Mouse (Mus musculus): ENCODE data around the gene Gm49673. TPM values are rescaled to one million over a fixed set of nuclear protein-coding genes. Genes with fewer than 3 reads are reported as not detected.
"Not testable (repeated sequence)": the region's sequence is repeated elsewhere in the genome, so short reads cannot be mapped to it uniquely, and the experiment has no call there.

Gm49673 gene
- polyA plus RNA-seq, 1 experiment from 2014 or later = 0.08 TPM

DNA sequence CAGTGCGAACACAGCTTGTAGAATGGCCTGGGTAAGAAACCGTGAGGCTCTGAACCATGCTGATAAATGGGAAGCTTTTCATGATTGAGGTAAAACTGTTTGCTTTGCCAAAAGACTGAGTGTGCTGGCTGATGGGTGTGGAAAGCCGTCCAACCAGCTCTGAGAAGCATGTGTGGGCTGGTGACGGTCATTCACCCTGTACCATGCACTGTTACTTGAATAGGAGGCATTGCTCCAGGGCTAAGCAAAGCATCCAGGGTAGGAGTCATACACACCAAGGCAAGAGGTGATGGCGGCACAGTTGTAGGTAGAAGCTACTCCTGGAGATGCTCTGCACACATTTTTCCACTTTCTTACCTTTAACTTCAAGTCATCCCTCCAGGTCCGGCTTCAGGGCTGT lies 23.0 kb downstream of the Gm49673 start:
- ATAC-seq (ENCODE audit: low FRiP score, low read depth); H3K36me3 ChIP-seq; H3K27ac ChIP-seq: not testable (repeated sequence)

GRCm38 (mm10) chr17:8122974-8123373 lies 24.6 kb downstream of the Gm49673 start:
- WGBS = no CpG with 5 or more reads among the region's 3 CpGs
- not testable (repeated sequence) for H3K27ac ChIP-seq; H3K36me3 ChIP-seq; H3K9me3 ChIP-seq; H3K4me3 ChIP-seq; H3K4me1 ChIP-seq; H3K4me2 ChIP-seq (replicated peaks); H3K27me3 ChIP-seq; H3K9ac ChIP-seq; ATAC-seq (ENCODE audit: low FRiP score, low read depth)

More for the DNA sequence above, 23.0 kb downstream of the Gm49673 start:
- H3K4me2 ChIP-seq (replicated peaks); H3K4me1 ChIP-seq; H3K4me3 ChIP-seq; H3K9ac ChIP-seq; H3K27me3 ChIP-seq; H3K9me3 ChIP-seq: not testable (repeated sequence)
- WGBS = 92% methylated on average over 3 of the region's 6 CpGs

GRCm38 (mm10) chr17:8116928-8117327 lies 30.7 kb downstream of the Gm49673 start:
- not testable (repeated sequence) for H3K4me3 ChIP-seq; H3K27ac ChIP-seq; H3K9ac ChIP-seq; H3K4me1 ChIP-seq; H3K9me3 ChIP-seq; H3K4me2 ChIP-seq (replicated peaks); H3K36me3 ChIP-seq; H3K27me3 ChIP-seq
- WGBS = no CpG with 5 or more reads among the region's 6 CpGs
- peak; percentile 73 for ATAC-seq (ENCODE audit: low FRiP score, low read depth)

GRCm38 (mm10) chr17:8116378-8116777 lies 31.2 kb downstream of the Gm49673 start:
- not testable (repeated sequence) for H3K9me3 ChIP-seq; H3K36me3 ChIP-seq; H3K4me2 ChIP-seq (replicated peaks); H3K4me1 ChIP-seq; H3K27ac ChIP-seq; H3K4me3 ChIP-seq; H3K9ac ChIP-seq; H3K27me3 ChIP-seq; ATAC-seq (ENCODE audit: low FRiP score, low read depth)
- WGBS = 71% methylated on average over 8 of the region's 11 CpGs

DNA sequence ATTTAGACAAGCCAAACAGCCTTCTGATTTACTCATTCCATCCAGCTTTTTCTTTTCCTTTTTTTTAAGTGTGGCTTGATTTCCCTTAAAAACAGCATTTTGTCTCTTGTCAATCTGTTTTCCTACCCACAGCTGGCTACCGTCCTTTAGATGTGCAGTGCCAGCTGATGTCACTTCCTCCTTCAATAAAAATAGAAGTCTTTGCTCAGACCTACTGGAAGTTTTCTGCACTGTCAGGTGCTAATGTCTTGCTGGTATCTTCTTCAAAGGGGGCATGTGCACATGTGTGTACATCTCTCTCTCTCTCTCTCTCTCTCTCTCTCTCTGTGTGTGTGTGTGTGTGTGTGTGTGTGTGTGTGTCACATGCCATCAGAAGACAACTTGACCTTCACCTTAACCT lies 35.4 kb downstream of the Gm49673 start:
- not testable (repeated sequence) for H3K9ac ChIP-seq; H3K4me1 ChIP-seq; H3K27ac ChIP-seq; H3K36me3 ChIP-seq; H3K4me3 ChIP-seq; H3K27me3 ChIP-seq; H3K9me3 ChIP-seq; H3K4me2 ChIP-seq (replicated peaks); ATAC-seq (ENCODE audit: low FRiP score, low read depth)
- WGBS = no CpG with 5 or more reads among the region's 1 CpGs

- H3K36me3 ChIP-seq; H3K9ac ChIP-seq; H3K4me2 ChIP-seq (replicated peaks); H3K27ac ChIP-seq; H3K4me3 ChIP-seq; H3K9me3 ChIP-seq; H3K4me1 ChIP-seq; H3K27me3 ChIP-seq: not testable (repeated sequence)
- ATAC-seq (ENCODE audit: low FRiP score, low read depth) = 0 out of 2 replicates have a peak, but pooled peaks have one; percentile 19
- 27% methylated on average over 3 of the region's 6 CpGs for WGBS
Observed at GRCm38 (mm10) chr17:8101297-8101609, 46.3 kb downstream of the Gm49673 start.

- not testable (repeated sequence) for H3K4me2 ChIP-seq (replicated peaks); H3K36me3 ChIP-seq; H3K4me1 ChIP-seq; H3K9ac ChIP-seq; H3K4me3 ChIP-seq; H3K9me3 ChIP-seq; H3K27ac ChIP-seq; H3K27me3 ChIP-seq
- WGBS = 34% methylated on average over 7 of the region's 26 CpGs
- peak; percentile 15; the same call in 1 of the 2 replicates for ATAC-seq (ENCODE audit: low FRiP score, low read depth)
Observed at GRCm38 (mm10) chr17:8100405-8101296, 46.9 kb downstream of the Gm49673 start.

GRCm38 (mm10) chr17:8096199-8096598 lies 51.4 kb downstream of the Gm49673 start:
- not testable (repeated sequence) for H3K27me3 ChIP-seq; H3K36me3 ChIP-seq; H3K27ac ChIP-seq; H3K9ac ChIP-seq; H3K4me2 ChIP-seq (replicated peaks); H3K9me3 ChIP-seq; H3K4me3 ChIP-seq; ATAC-seq (ENCODE audit: low FRiP score, low read depth); H3K4me1 ChIP-seq
- 53% methylated on average over 3 of the region's 5 CpGs for WGBS

DNA sequence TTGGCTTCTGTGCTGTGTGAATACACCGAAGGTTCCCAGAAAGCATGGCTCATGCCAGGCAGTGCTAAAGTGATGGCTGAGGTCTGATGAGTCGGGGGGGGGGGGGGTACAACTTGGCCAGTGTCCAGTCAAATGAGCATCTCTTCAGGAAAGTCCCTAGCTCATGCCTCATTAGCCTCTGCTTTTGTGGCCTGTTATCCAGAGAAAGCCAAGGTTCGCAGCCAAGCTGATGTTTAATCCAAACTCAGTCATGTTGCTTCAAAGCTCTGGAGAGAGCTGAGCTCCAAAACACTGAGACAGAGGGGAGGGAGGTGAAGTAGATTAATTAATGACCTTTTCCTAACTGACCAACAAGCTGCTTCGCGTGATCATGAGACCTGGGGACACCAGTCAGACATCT lies 51.9 kb downstream of the Gm49673 start:
- H3K4me2 ChIP-seq (replicated peaks); H3K27ac ChIP-seq; ATAC-seq (ENCODE audit: low FRiP score, low read depth); H3K27me3 ChIP-seq; H3K4me3 ChIP-seq; H3K9me3 ChIP-seq; H3K36me3 ChIP-seq; H3K9ac ChIP-seq; H3K4me1 ChIP-seq: not testable (repeated sequence)
- WGBS = 69% methylated on average over 3 of the region's 5 CpGs

- not testable (repeated sequence) for H3K9ac ChIP-seq
Observed at GRCm38 (mm10) chr17:8092537-8093526, 54.8 kb downstream of the Gm49673 start.

GRCm38 (mm10) chr17:8091320-8091719 lies 56.3 kb downstream of the Gm49673 start:
- H3K9me3 ChIP-seq; H3K4me1 ChIP-seq; H3K27ac ChIP-seq; H3K9ac ChIP-seq; H3K36me3 ChIP-seq; ATAC-seq (ENCODE audit: low FRiP score, low read depth); H3K4me2 ChIP-seq (replicated peaks); H3K4me3 ChIP-seq; H3K27me3 ChIP-seq: not testable (repeated sequence)
- 82% methylated on average over 14 of the region's 14 CpGs for WGBS

More at GRCm38 (mm10) chr17:8092537-8093526, 54.8 kb downstream of the Gm49673 start:
- not testable (repeated sequence) for H3K4me3 ChIP-seq; H3K4me2 ChIP-seq (replicated peaks); ATAC-seq (ENCODE audit: low FRiP score, low read depth); H3K4me1 ChIP-seq; H3K36me3 ChIP-seq; H3K9me3 ChIP-seq; H3K27ac ChIP-seq; H3K27me3 ChIP-seq
- WGBS = 60% methylated on average over 4 of the region's 18 CpGs

DNA sequence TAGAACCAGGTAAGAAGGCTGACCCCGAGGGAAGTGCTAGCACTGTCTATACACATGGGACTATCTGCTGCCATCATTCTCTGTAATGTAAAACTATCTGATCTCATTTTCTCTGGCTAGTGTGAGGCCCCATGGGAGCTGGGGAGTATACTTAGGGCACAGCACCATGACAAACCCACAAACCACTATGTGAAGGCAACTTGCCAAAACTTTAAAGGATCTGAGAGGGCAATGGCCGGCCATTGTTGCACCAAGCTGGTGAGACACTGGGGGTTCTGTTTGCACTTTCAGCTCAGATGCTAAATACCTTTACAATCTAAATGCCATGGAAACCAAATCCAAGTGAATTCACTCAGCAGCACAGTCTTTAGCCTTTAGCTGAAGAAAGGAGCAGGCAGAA lies 77.7 kb downstream of the Gm49673 start:
- WGBS = 85% methylated on average over 2 of the region's 2 CpGs
- not testable (repeated sequence) for H3K4me2 ChIP-seq (replicated peaks); H3K9ac ChIP-seq; H3K27ac ChIP-seq; H3K9me3 ChIP-seq; ATAC-seq (ENCODE audit: low FRiP score, low read depth); H3K4me3 ChIP-seq; H3K36me3 ChIP-seq; H3K4me1 ChIP-seq; H3K27me3 ChIP-seq
